Mouse (Mus musculus) heart, embryonic 12.5 days (tissue): Measurements from ENCODE around the gene Cd247. TPM values are rescaled to one million over a fixed set of nuclear protein-coding genes. Genes with fewer than 3 reads are reported as not detected.
A peak's percentile ranks its signal among the peaks of the same experiment; 100 is the strongest.
"Not testable (repeated sequence)": the region's sequence is repeated elsewhere in the genome, so short reads cannot be mapped to it uniquely, and the experiment has no call there.

Experiments used
- ATAC-seq: fragments of 200-750 bp; cut with Nextera tagmentation; 2 replicates; pipeline ENCODE4 v1.8.0; 2017; ENCODE audit warnings: moderate TSS enrichment, moderate library complexity; ENCODE audit not compliant: insufficient number of reproducible peaks, low FRiP score
- H3K27ac ChIP-seq: fragments of 300-500 bp; sonication (generic); 2 replicates; pipeline ENCODE4 v1.5.1; 2016; ENCODE audit warnings: mild to moderate bottlenecking, moderate library complexity; ENCODE audit not compliant: poor library complexity, severe bottlenecking
- H3K27me3 ChIP-seq: fragments of 300-500 bp; sonication (generic); replicated peaks from 2 replicates; pipeline ENCODE4 v1.6.1; 2016; ENCODE audit warnings: mild to moderate bottlenecking, moderate library complexity
- H3K36me3 ChIP-seq: fragments of 300-500 bp; sonication (generic); 2 replicates; pipeline ENCODE4 v1.6.1; 2016; ENCODE audit warnings: mild to moderate bottlenecking, moderate library complexity
- H3K4me1 ChIP-seq: fragments of 300-500 bp; sonication (generic); replicated peaks from 2 replicates; pipeline ENCODE4 v1.6.1; 2016; ENCODE audit warnings: mild to moderate bottlenecking
- H3K4me2 ChIP-seq: fragments of 300-500 bp; sonication (generic); 2 replicates; pipeline ENCODE4 v1.6.1; 2016; ENCODE audit warnings: mild to moderate bottlenecking, moderate library complexity
- H3K4me3 ChIP-seq: fragments of 300-500 bp; sonication (generic); 2 replicates; pipeline ENCODE4 v1.5.1; 2016; ENCODE audit warnings: mild to moderate bottlenecking
- H3K9ac ChIP-seq: fragments of 300-500 bp; sonication (generic); 2 replicates; pipeline ENCODE4 v1.6.1; 2016; ENCODE audit warnings: mild to moderate bottlenecking, moderate library complexity
- H3K9me3 ChIP-seq: fragments of 300-500 bp; sonication (generic); replicated peaks from 2 replicates; pipeline ENCODE4 v1.6.1; 2016; ENCODE audit warnings: mild to moderate bottlenecking, moderate library complexity
- WGBS: fragments of 180-500 bp; shearing (Covaris S2); methylation state at CpG from one replicate; pipeline ENCODE4 v1.1.7; 2016; 5-methylcytosine and 5-hydroxymethylcytosine counted together
- polyA plus RNA-seq: library from polyadenylated mRNA; unstranded; fragments of >200 nt; fragmentation: Nextera tagmentation; extraction: Ambion mirVana; gene quantifications from 2 replicates; pipeline ENCODE4 v1.2.1, GENCODE M21; 2016

Gene Cd247
- polyA plus RNA-seq, result 0.38 and 0.49 TPM in 2 replicates

DNA sequence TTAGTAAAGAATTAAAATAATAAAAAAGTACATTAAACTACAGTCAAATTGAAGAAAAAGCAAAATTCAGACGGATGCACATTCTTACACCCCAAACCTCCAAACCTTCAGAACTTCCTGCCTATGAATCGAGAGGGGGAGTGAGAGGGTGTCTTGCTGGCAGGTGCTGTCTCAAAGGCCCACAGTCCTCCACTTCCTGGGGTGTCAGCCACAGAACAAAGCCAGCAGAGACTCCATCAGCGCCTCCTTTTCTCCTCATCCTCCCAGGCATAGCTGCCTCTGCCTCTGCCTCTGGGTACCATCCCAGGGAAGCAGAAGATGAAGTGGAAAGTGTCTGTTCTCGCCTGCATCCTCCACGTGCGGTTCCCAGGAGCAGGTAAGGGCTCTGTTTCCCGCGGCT is at the start of gene Cd247:
Gene Cd247, plus strand, starts transcription at position 171 of the 400 bp plus-strand sequence.
- Histone ChIP-seq H3K27me3 (no peaks in the 10 kb centered on the region), H3K9me3 (no peaks in the 10 kb centered on the region), H3K4me2 (no peak within 1 kb of the TSS), H3K9ac (no peak within 1 kb of the TSS), H3K4me3 (no peak within 1 kb of the TSS), H3K36me3 (no peaks in the 10 kb centered on the region), H3K4me1 (no peaks in the 10 kb centered on the region), H3K27ac (no peak within 1 kb of the TSS)
- no peak for ATAC-seq
- 72% methylated on average over 8 of the region's 8 CpGs for WGBS

DNA sequence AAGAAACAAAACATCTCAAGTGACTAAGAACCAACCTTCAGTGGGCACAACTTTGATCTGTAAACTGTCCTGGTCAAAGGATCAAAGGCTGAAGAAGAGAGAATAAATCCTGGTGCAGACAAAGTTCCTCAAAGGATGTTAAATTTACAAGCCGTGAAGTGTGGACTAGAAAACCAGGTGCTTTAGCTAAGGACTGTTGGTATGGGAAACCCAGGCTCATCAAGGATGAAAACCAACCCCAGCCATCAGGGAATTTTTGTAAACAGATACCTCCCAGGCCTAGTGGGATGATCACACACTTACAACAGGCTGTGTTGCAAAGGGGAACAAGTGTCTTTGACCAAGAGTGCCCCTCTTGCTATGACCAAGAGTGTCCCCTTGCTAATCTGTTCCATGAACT is 49.5 kb upstream of the Cd247 start:
- 90% methylated on average over 1 of the region's 1 CpGs for WGBS
- Histone ChIP-seq H3K27ac (no peak overlapping the region), H3K4me1 (peaks cover 6% of the 10 kb centered on the region), H3K9ac (no peak overlapping the region), H3K4me3 (no peak overlapping the region), H3K36me3 (no peaks in the 10 kb centered on the region), H3K9me3 (no peaks in the 10 kb centered on the region), H3K4me2 (no peak overlapping the region), H3K27me3 (no peaks in the 10 kb centered on the region)
- ATAC-seq, result no peak

DNA sequence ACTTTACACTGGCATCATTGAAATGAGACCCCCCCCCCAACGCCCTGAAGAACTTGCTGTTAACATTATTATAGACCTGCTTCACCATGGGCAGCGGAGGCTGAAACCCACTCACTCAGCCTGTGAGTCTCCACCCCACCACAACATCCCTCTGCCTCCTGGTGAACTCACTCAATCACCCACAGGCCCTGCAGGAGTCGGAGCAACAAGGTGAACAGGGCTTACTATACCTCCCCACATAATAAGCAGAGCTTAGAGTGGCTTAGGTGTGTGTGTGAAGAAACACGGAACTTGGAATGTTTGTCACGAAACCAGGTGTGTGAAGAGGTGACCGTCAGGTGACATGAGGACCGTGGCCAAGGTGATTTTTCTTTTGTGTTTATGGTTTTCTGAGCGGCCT is 46.5 kb upstream of the Cd247 start:
- Histone ChIP-seq H3K4me2 (no peak overlapping the region), H3K9ac (no peak overlapping the region), H3K36me3 (no peaks in the 10 kb centered on the region), H3K4me1 (no peaks in the 10 kb centered on the region; the same call in none of the 2 replicates), H3K4me3 (no peak overlapping the region), H3K9me3 (no peaks in the 10 kb centered on the region), H3K27ac (no peak overlapping the region), H3K27me3 (no peaks in the 10 kb centered on the region)
- 82% methylated on average over 8 of the region's 8 CpGs for WGBS
- no peak for ATAC-seq

DNA sequence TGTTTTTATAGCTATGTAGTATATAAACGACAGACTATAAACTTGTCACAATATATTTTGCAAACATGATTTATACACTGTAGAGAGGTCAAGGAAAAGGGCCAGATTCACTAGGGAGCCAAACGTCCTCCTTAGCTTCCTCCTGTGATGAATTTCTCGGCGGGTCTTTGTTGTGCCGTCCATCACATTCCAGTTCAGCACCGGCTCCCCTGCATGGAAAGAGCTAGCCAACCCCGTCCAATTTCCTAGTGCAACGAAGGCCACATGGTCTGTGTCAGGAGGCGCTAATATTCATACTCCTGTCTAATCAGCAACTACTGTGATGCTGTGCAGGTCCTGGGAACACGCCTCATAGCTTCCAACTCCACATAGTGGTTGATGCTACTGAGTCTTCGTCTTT is 40.4 kb upstream of the Cd247 start:
- H3K9ac ChIP-seq, result no peak overlapping the region
- no peaks in the 10 kb centered on the region for H3K27me3 ChIP-seq
- peaks cover 23% of the 10 kb centered on the region for H3K4me1 ChIP-seq
- no peaks in the 10 kb centered on the region for H3K36me3 ChIP-seq
- H3K9me3 ChIP-seq, result no peaks in the 10 kb centered on the region
- H3K4me2 ChIP-seq, result peak overlapping the region; percentile 19; the same call in 1 of the 2 replicates
- peak; percentile 51; the same call in 1 of the 2 replicates for ATAC-seq
- WGBS, result 25% methylated on average over 11 of the region's 11 CpGs
- no peak overlapping the region for H3K4me3 ChIP-seq
- no peak overlapping the region for H3K27ac ChIP-seq

DNA sequence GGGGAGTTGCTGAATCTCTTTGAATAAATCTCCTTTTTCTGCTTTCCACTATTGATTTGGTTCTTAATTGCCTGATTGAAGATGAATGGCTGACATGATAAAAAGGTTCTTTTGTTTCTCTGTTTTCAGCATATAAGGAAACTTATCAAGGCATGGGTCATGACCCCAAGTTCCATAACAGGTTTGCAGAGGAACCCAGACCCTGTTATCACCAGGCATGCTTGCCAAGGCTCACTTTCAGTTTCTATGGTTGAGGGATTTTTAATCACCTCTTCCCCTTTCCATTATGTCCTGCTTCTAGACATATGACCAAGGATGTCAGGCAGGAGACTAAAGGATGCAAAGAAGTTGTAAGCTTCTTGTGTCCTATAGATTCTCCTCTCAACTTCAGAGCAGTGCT is 37.3 kb upstream of the Cd247 start:
- no peaks in the 10 kb centered on the region for H3K36me3 ChIP-seq
- H3K4me1 ChIP-seq, result peaks cover 26% of the 10 kb centered on the region
- no peaks in the 10 kb centered on the region for H3K27me3 ChIP-seq
- H3K4me3 ChIP-seq, result no peak overlapping the region
- no peak overlapping the region for H3K4me2 ChIP-seq
- no peak for ATAC-seq
- no peak overlapping the region for H3K9ac ChIP-seq
- H3K27ac ChIP-seq, result no peak overlapping the region
- no peaks in the 10 kb centered on the region for H3K9me3 ChIP-seq

DNA sequence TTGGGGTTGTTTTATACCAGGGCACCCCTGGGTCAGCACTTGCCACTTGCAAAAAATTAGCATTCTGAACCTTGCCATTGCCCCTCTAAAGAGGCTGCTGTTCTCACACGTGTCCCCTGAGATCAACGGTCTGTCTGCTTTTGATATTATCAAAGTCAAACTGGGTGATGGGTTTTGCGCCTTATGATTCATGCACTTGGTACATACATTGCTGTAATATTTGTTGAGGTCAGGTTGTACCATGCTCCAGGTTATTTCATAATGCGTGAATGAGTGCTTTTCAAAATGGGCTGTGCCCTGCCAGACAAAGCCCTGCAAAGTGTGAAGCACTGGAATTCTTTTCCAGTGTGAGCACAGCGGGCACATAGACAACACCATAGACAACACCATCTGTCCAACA is 36.6 kb upstream of the Cd247 start:
- Histone ChIP-seq H3K4me3 (no peak overlapping the region), H3K9ac (no peak overlapping the region), H3K36me3 (no peaks in the 10 kb centered on the region), H3K27ac (no peak overlapping the region), H3K27me3 (no peaks in the 10 kb centered on the region), H3K4me1 (peaks cover 26% of the 10 kb centered on the region), H3K4me2 (no peak overlapping the region), H3K9me3 (no peaks in the 10 kb centered on the region)
- 76% methylated on average over 5 of the region's 5 CpGs for whole genome bisulfite sequencing
- ATAC-seq, result no peak

DNA sequence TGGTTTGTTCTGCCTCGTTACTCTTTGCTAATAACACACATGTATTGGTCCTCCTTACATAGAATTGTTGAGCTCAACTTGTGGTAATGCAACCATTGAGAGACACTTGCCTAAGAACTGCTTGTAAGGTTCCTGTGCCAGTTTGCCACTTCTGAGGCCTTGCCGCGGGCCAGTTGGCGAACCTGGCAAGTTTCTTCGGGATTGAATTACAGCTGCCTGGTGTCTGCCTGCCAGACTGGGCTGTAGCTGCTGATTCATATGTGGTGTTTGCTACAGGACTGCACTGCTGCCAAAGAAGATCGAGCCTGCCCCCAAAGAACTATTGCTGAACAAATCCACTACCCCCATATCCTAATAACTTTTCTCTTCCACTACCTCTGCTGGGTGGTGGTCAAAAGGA is 34.3 kb upstream of the Cd247 start:
- no peak overlapping the region for H3K27ac ChIP-seq
- 89% methylated on average over 6 of the region's 6 CpGs for WGBS
- H3K9ac ChIP-seq, result no peak overlapping the region
- H3K4me1 ChIP-seq, result peaks cover 20% of the 10 kb centered on the region
- no peak for ATAC-seq
- no peak overlapping the region for H3K4me3 ChIP-seq
- H3K36me3 ChIP-seq, result no peaks in the 10 kb centered on the region
- no peaks in the 10 kb centered on the region for H3K9me3 ChIP-seq
- H3K27me3 ChIP-seq, result no peaks in the 10 kb centered on the region
- no peak overlapping the region for H3K4me2 ChIP-seq

DNA sequence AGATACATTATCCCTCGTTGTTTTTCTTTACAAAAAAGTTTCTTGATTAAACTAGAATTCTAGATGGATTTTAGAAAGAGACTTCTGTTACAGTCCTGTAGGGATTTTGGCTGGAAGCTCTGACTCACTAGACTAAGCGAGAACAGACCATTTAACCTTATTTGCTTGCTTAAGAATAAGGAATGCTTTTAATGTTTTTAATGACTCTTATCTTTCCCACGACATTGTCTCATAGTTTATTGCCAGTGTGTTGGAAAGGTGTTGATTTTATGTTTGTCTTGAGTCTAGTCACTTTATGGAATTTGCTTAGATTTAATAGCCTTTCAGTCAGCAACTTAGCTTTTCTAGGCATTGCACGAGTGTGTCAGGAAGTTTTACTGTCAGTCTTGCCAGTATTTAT is 33.3 kb upstream of the Cd247 start:
- H3K4me3 ChIP-seq, result no peak overlapping the region
- ATAC-seq, result no peak
- H3K27me3 ChIP-seq, result no peaks in the 10 kb centered on the region
- H3K36me3 ChIP-seq, result no peaks in the 10 kb centered on the region
- peaks cover 20% of the 10 kb centered on the region for H3K4me1 ChIP-seq
- no peaks in the 10 kb centered on the region for H3K9me3 ChIP-seq
- H3K4me2 ChIP-seq, result no peak overlapping the region
- 41% methylated on average over 4 of the region's 4 CpGs for WGBS
- no peak overlapping the region for H3K9ac ChIP-seq
- no peak overlapping the region for H3K27ac ChIP-seq

DNA sequence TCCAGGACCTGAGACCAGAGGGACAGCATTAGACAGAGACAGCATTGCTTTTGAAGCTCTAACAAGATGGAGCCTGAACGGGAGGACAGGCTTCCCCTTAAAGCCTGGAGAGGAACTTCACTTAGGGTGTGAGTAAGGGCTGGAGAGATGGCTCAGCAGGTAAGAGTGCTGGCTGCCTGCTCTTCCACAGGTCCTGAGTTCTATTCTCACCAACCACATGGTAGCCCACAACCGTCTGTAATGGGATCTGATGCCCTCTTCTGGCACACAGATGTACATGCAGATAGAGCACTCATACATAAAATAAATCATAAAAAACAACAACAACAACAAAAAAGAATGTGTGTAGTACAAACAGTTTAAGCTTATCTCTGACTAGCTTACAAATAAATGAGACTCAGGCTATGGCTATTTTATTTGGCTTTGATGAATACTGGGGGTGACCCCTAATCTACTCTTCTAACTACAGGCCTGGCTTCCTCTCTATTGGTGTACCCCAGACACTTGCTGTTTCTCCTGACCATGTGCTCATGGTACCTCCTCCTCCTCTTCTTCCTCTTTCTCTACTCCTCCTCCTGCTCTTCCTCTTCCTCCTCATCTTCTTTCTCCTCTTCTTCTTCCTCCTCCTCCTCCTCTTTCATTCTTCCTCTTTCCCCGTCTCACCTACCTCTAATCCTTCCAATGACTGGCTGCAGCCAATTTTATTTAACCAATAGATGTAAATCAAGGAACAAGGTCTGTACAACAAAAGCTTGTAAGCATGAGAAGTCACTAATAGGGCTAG is 26.8 kb upstream of the Cd247 start:
- Histone ChIP-seq H3K36me3 (no peaks in the 10 kb centered on the region), H3K9me3 (no peaks in the 10 kb centered on the region), H3K4me1 (peaks cover 25% of the 10 kb centered on the region), H3K27ac (no peak overlapping the region), H3K9ac (no peak overlapping the region), H3K4me2 (no peak overlapping the region), H3K4me3 (no peak overlapping the region), H3K27me3 (no peaks in the 10 kb centered on the region)
- WGBS, result 83% methylated on average over 3 of the region's 3 CpGs
- no peak for ATAC-seq

DNA sequence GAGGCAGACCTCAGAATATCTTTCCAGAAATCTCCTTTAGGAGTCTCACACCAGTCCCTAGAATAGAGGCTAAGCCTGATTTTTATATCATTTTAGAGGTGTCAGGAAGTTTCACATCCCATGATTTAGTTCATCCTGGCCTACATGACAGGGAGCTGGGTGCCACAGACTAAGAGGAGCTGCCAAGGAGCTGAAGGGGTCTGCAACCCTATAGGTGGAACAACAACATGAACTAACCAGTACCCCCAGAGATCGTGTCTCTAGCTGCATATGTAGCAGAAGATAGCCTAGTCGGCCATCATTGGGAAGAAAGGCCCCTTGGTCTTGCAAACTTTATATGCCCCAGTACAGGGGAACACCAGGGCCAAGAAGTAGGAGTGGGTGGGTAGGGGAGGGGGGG is 26.0 kb upstream of the Cd247 start:
- H3K36me3 ChIP-seq, H3K27ac ChIP-seq, H3K9me3 ChIP-seq, H3K27me3 ChIP-seq, H3K4me3 ChIP-seq, ATAC-seq, H3K9ac ChIP-seq: not testable (repeated sequence)
- peak overlapping the region; percentile 84; the same call in 1 of the 2 replicates for H3K4me2 ChIP-seq
- H3K4me1 ChIP-seq, result peaks cover 25% of the 10 kb centered on the region
- WGBS, result 60% methylated on average over 2 of the region's 2 CpGs

DNA sequence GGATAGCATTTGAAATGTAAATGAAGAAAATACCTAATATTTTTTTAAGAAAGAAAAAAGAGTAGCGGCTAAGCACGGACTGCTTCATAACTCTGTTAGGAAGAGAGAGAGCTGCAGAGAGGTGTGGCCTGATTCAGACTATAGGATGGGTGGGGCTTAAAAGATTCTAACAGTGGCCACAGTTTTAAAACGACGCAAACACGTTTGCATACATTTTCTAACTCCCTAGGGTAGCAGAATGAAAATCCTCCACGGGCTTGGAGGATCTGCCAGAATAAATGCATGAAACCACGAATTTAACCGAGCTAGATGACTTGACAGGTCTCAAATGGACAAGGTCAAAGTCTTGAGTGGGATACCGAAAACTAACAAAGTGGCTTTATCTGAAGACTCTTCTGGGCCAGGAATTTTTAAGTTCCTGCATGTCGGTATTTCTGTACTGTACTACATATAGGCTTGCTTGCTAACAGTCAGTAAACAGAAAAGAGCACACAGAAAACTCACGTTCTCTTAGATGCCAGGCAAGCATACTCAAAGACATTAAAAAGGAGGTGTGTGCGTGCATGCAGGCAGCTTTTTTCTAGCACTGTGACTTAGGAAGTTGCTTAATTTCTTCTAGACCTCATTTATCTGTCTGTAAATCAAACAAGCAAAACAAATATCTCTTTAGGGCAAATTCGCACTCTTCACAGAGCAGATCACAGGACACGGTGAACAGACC is 25.4 kb upstream of the Cd247 start:
- Histone ChIP-seq H3K27me3 (peaks cover 4% of the 10 kb centered on the region; the same call in 1 of the 2 replicates), H3K27ac (no peak overlapping the region), H3K4me1 (peaks cover 25% of the 10 kb centered on the region), H3K4me3 (peak overlapping the region; percentile 64), H3K9me3 (no peaks in the 10 kb centered on the region), H3K9ac (peak overlapping the region; percentile 2; the same call in 1 of the 2 replicates), H3K36me3 (no peaks in the 10 kb centered on the region), H3K4me2 (peak overlapping the region; percentile 84)
- ATAC-seq, result no peak
- WGBS, result 22% methylated on average over 14 of the region's 14 CpGs
